Mouse (Mus musculus): ENCODE data around the gene Irf2.

DNA sequence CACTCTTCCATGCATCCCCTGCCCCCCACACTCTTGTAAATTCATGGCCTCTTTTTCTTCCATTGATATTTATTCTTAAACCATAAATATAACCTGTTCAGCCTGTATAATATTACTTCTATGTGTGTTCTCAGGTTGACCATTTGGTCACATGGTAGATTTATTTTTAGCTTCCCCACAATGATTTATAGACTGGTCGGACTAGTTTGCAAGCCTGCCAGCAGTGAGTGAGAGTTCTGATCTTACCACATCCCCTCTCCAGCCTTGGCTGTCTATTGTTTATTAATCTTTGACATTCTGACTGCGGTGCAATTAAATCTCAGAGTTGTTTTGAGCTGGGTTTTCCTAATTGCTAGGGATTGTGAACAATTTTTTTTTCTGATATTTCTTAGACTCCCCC, 60.2 kb downstream of the Irf2 start:
- TF ChIP-seq EP300 (optimal IDR thresholded peaks at IDR 0.05) (peak; percentile 47), CTCF (IDR thresholded peaks at IDR 0.05; ENCODE audit: low read depth) (no peak)
